Comparison of ENCODE assay signal across 8 mouse cellular contexts in the genomic region with DNA sequence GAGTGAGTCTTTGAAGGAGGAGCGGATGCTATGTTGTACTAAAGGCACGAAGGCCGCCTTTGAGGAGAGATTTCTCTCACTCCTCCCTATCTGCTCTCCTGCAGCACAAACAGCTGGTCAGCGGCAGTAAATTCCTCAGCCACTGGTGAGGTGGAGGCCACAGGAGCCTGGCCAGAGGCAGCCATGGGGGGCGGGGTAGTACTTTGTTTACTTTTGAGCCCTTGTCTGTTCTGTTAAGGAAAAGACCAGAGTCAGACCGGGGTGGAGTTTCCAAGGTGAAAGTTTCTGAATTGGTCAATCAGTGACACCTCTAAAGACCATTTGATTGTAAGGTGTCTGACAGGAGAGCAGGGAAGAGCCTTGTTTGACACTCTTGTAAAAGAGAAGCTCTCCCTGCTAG. TPM values are rescaled to one million over a fixed set of nuclear protein-coding genes. Genes with fewer than 3 reads are reported as not detected.
DNase-seq lines count a peak whose midpoint lies in the region; ATAC-seq and TF ChIP-seq lines count a peak whose summit lies in the region.

No protein-coding gene starts in this region.

- H3K9ac ChIP-seq in embryonic facial prominence, embryonic 11.5 days (replicated peaks; ENCODE audit: low read length): no peak overlapping the region
- H3K9ac ChIP-seq in intestine, embryonic 14.5 days (ENCODE audit: low read length): no peak overlapping the region
- H3K9ac ChIP-seq in liver, embryonic 15.5 days: no peak overlapping the region

- TF ChIP-seq POLR2A in small intestine, adult 2 months (IDR thresholded peaks at IDR 0.05; ENCODE audit: low read depth, low read length): no peak

- no peaks in the 10 kb centered on the region for H3K36me3 ChIP-seq in embryonic facial prominence, embryonic 11.5 days (replicated peaks; ENCODE audit: control insufficient read depth, insufficient read depth, low read depth, low read length)
- no peaks in the 10 kb centered on the region for H3K36me3 ChIP-seq in intestine, embryonic 14.5 days (ENCODE audit: control insufficient read depth, insufficient read depth, low read length)
- H3K36me3 ChIP-seq in liver, embryonic 15.5 days (replicated peaks): no peaks in the 10 kb centered on the region
- no peaks in the 10 kb centered on the region for H3K36me3 ChIP-seq in small intestine, adult 2 months (ENCODE audit: control insufficient read depth, insufficient read depth, low read length)

- DNase-seq in adrenal gland, postnatal 10 days: peak; percentile 71
- DNase-seq in embryonic facial prominence, embryonic 11.5 days (ENCODE audit: low spot score): no peak
- DNase-seq in intestine, embryonic 14.5 days (ENCODE audit: low spot score): no peak
- no peak for DNase-seq in frontal cortex, postnatal 36 days (ENCODE audit: low spot score in 2 of 2)

- H3K4me2 ChIP-seq in embryonic facial prominence, embryonic 11.5 days (ENCODE audit: low read depth, low read length): 0 out of 2 replicates have a peak overlapping the region, but pooled peaks have one; percentile 13
- H3K4me2 ChIP-seq in intestine, embryonic 14.5 days (ENCODE audit: low read length): peak overlapping the region; percentile 80
- peak overlapping the region; percentile 88 for H3K4me2 ChIP-seq in liver, embryonic 15.5 days

- 14% methylated on average over 6 of the region's 6 CpGs for WGBS in embryonic facial prominence, embryonic 11.5 days
- WGBS in intestine, embryonic 14.5 days: 12% methylated on average over 6 of the region's 6 CpGs
- WGBS in liver, embryonic 15.5 days (ENCODE audit: insufficient replicate concordance): 18% methylated on average over 6 of the region's 6 CpGs
- 18% methylated on average over 6 of the region's 6 CpGs for WGBS in small intestine, adult 2 months

- no peak overlapping the region for H3K27ac ChIP-seq in embryonic facial prominence, embryonic 11.5 days (replicated peaks; ENCODE audit: low read depth, low read length)
- no peak overlapping the region for H3K27ac ChIP-seq in intestine, embryonic 14.5 days (ENCODE audit: low read depth)
- H3K27ac ChIP-seq in liver, embryonic 15.5 days (replicated peaks): no peak overlapping the region
- peak overlapping the region; percentile 32; the same call in 1 of the 2 replicates for H3K27ac ChIP-seq in small intestine, adult 2 months (ENCODE audit: insufficient read depth, low read depth, low read length)

- H3K4me3 ChIP-seq in embryonic facial prominence, embryonic 11.5 days (ENCODE audit: low read depth, low read length): no peak overlapping the region
- peak overlapping the region; percentile 91; the same call in 1 of the 2 replicates for H3K4me3 ChIP-seq in intestine, embryonic 14.5 days (ENCODE audit: low read depth, low read length)
- 0 out of 2 replicates have a peak overlapping the region, but pooled peaks have one; percentile 74 for H3K4me3 ChIP-seq in liver, embryonic 15.5 days (replicated peaks)
- peak overlapping the region; percentile 17; the same call in 1 of the 2 replicates for H3K4me3 ChIP-seq in small intestine, adult 2 months (ENCODE audit: low read depth, low read length)

- H3K4me1 ChIP-seq in embryonic facial prominence, embryonic 11.5 days (ENCODE audit: control insufficient read depth, insufficient read depth, low read length): peaks cover 6% of the 10 kb centered on the region
- H3K4me1 ChIP-seq in intestine, embryonic 14.5 days (replicated peaks; ENCODE audit: control insufficient read depth, insufficient read depth, low read length): peaks cover 61% of the 10 kb centered on the region
- peaks cover 54% of the 10 kb centered on the region for H3K4me1 ChIP-seq in liver, embryonic 15.5 days (replicated peaks)
- peaks cover 17% of the 10 kb centered on the region; the same call in 1 of the 2 replicates for H3K4me1 ChIP-seq in small intestine, adult 2 months (ENCODE audit: control insufficient read depth, insufficient read depth, insufficient read length, low read length)

- no peak for TF ChIP-seq CTCF in small intestine, adult 2 months (IDR thresholded peaks at IDR 0.05; ENCODE audit: extremely low read depth, insufficient read length, insufficient replicate concordance, low read depth, low read length)

- H3K9me3 ChIP-seq in embryonic facial prominence, embryonic 11.5 days (replicated peaks; ENCODE audit: control insufficient read depth, low read length): no peaks in the 10 kb centered on the region
- no peaks in the 10 kb centered on the region for H3K9me3 ChIP-seq in intestine, embryonic 14.5 days (ENCODE audit: control insufficient read depth, low read length)
- no peaks in the 10 kb centered on the region for H3K9me3 ChIP-seq in liver, embryonic 15.5 days (replicated peaks)

- ATAC-seq in embryonic facial prominence, embryonic 11.5 days (replicated peaks; ENCODE audit: insufficient number of reproducible peaks, low FRiP score, low TSS enrichment, low read depth): no peak
- ATAC-seq in intestine, embryonic 14.5 days (replicated peaks; ENCODE audit: low FRiP score, low TSS enrichment, low read depth): no peak
- no peak for ATAC-seq in liver, embryonic 15.5 days (ENCODE audit: insufficient read depth)
- ATAC-seq in cerebellum, adult (ENCODE audit: insufficient number of reproducible peaks, low FRiP score, low TSS enrichment): no peak
- ATAC-seq in monocyte, adult 5-6 weeks (replicated peaks; ENCODE audit: insufficient number of reproducible peaks, low FRiP score, low TSS enrichment, poor library complexity, severe bottlenecking): no peak

- H3K27me3 ChIP-seq in embryonic facial prominence, embryonic 11.5 days (ENCODE audit: control insufficient read depth, insufficient read depth, low read length): no peaks in the 10 kb centered on the region
- no peaks in the 10 kb centered on the region for H3K27me3 ChIP-seq in intestine, embryonic 14.5 days (replicated peaks; ENCODE audit: control insufficient read depth, insufficient read depth, low read length)
- no peaks in the 10 kb centered on the region for H3K27me3 ChIP-seq in liver, embryonic 15.5 days
- no peaks in the 10 kb centered on the region for H3K27me3 ChIP-seq in small intestine, adult 2 months (ENCODE audit: control insufficient read depth, insufficient read depth, low read length)

RNA-seq across cellular contexts. Expression of gene Etv6, which starts 3.4 kb away (rescaled TPM):
- total RNA-seq in adrenal gland, postnatal 10 days (2021): 10 to 100 TPM; 28.2 to 31.4 TPM
- polyA plus RNA-seq in embryonic facial prominence, embryonic 11.5 days (2014; fragmentation: Nextera tagmentation; extraction: Ambion mirVana): 15.7 and 15.9 TPM in 2 replicates
- 16.5 and 17.7 TPM in 2 replicates for polyA plus RNA-seq in intestine, embryonic 14.5 days (2014; fragmentation: Nextera tagmentation; extraction: Ambion mirVana)
- polyA plus RNA-seq in liver, embryonic 15.5 days (2015; fragmentation: Nextera tagmentation; extraction: Ambion mirVana): 3.0 and 3.8 TPM in 2 replicates
- polyA plus RNA-seq in small intestine, adult 2 months (2012; rRNA removed): 11.0 and 16.2 TPM in 2 replicates
- total RNA-seq in monocyte, adult 5-6 weeks (2017): 45.6 to 52.8 TPM (median 49.3 TPM) in 3 replicates

Comparison
In these comparisons a context has a peak if more than half of its experiments do, and no peak if none do; other contexts are left out.
1. H3K4me2 ChIP-seq: peak in every context shown above with its lines; median percentile 88 in liver, embryonic 15.5 days; 80 in intestine, embryonic 14.5 days; 13 in embryonic facial prominence, embryonic 11.5 days.